Mouse (Mus musculus) CD4-positive, CD25-positive, alpha-beta regulatory T cell, adult 4 months (primary cell): Measurements from ENCODE around the gene Ubxn1. TPM values are rescaled to one million over a fixed set of nuclear protein-coding genes. Genes with fewer than 3 reads are reported as not detected.
"Not testable (repeated sequence)": the region's sequence is repeated elsewhere in the genome, so short reads cannot be mapped to it uniquely, and the experiment has no call there.

Source experiments
- ATAC-seq: one replicate; pipeline ENCODE4 v1.8.0; 2017
- polyA plus RNA-seq, 2 experiments: library from polyadenylated mRNA; unstranded; fragments of 100-300 nt; shearing (Covaris generic); gene quantifications; one replicate each; pipeline ENCODE4 v1.2.1; 2017

Gene Ubxn1
- polyA plus RNA-seq, result 10 to 100 TPM; 65.0 to 70.2 TPM

DNA sequence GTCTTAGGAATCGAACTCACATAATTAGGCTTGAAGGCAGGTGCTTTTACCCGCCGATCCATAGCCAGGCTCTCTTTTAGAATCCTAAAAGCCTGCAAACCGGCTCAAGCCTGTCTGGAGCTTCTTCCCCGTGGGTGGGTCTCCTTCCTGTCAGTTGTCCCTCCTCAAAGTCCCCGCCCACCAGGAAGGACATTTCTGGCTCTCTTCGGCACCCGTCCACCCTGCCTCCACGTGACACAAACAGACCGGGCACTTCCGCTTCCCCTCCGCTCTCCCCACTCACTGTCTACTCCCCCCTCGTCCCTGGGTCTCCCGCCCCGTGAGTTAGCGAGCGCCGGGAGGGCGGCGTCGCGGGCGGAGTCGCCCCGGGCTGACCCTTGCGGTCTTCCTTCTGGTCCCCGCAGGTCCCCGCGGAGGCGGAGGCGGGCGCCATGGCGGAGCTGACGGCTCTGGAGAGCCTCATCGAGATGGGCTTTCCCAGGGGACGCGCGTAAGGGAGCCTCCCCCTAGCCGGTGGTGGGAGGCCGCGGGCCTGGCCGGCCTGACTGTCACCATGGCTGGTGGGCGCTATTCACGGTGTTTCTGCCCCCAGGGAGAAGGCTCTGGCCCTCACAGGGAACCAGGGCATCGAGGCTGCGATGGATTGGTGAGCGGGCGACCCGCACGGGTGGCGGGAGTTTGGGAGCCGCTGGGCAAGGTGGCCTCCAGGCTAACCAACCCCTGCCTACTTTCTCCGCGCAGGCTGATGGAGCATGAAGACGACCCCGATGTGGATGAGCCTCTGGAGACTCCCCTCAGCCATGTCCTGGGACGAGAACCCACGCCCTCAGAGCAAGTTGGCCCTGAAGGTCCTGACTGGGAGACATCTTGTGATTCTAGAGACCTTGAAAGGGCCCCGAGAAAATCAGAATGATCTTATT, at the start of gene Ubxn1:
Gene Ubxn1, plus strand, starts transcription at position 230 of the 920 bp plus-strand sequence.
- ATAC-seq, result peak; percentile 94

DNA sequence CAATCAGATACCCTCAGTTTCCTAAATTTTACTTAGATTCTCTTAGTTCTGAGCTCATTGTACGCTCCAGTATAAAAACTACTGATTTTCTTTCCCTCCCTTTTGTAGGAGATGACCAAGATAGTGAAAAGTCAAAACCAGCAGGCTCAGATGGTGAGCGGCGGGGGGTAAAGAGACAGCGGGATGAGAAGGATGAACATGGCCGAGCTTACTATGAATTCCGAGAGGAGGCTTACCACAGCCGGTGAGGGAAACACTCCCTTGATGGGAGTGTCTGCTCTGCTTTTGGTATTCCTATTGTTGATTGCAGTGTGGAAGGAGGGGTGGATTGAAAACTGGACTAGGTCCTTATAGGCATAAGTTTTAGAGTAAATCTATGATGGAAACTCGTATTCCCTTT, 48.6 kb upstream of the Ubxn1 start:
- no peak for ATAC-seq

DNA sequence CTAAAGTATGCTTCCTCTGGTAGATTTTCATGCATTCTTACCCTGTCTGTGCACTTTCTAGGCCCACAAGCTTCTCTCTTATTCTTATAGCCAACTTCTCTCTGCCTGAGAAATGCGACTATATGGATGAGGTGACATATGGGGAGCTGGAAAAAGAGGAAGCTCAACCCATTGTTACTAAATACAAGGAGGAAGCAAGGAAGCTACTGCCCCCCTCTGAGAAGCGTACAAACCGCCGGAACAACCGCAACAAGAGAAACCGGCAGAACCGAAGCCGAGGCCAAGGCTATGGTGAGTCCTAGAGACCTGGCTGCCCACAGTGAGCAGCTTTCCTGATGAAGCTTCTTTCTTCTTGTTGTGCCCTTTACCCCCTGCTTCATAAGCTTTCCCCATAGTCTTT, 41.6 kb upstream of the Ubxn1 start, which contains the start of gene AC129217.1:
Gene AC129217.1, plus strand, starts transcription at position 114 of the 400 bp plus-strand sequence.
- no peak for ATAC-seq

DNA sequence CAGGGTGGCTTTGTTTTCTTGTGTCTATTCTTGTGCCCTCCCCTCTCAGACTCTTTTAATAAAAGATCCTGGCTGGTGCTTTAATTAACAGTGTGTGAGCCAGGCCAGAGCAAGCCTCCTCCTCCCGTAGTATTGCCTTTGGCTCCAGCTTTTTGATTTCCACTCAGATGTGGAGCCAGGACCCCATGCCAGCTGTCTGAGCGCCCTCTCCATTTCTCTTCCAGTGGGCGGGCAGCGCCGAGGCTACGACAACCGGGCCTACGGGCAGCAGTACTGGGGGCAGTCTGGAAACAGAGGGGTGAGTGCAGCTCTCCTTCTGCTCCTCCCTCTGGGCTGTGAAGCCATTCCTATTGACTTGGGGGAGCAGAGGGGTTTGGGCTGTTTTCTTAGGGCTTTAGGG, 40.6 kb upstream of the Ubxn1 start:
- ATAC-seq, result no peak

DNA sequence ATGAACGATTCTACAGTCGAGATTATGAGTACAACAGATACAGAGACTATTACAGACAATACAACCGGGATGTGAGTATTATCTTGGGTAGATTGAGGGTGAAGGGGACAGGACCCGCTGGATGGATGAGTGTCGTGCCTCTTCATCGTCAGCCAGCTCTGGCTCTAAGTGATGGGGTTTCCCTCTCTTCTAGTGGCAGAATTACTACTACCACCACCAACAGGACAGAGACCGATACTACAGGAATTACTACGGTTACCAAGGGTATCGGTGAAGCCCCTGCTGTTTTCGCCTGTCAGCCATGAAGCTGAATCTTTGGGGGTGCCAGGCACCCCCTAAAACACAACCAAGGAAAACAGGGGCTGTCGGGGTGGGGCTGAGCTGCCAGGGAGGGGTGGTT, 40.0 kb upstream of the Ubxn1 start:
- ATAC-seq, result no peak

DNA sequence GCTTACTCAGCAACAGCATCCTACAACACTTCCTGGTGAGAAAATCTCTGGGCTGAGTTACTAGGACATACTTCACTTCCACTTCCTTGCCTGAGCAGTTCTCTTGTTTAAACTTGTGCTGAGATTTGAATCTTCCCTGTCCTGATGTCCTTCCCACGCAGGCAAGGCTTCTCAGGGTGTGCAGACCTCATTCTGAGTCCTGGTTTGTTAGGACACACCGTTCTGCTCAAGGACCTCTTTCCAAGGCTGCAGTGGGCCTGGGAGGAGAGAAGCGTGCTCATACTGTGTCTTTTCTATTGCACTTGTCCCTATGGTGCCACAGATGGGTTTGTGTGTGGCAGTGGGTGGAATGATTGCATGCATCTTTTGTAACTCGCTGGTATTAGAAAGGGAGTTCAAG, 38.3 kb upstream of the Ubxn1 start:
- no peak for ATAC-seq

DNA sequence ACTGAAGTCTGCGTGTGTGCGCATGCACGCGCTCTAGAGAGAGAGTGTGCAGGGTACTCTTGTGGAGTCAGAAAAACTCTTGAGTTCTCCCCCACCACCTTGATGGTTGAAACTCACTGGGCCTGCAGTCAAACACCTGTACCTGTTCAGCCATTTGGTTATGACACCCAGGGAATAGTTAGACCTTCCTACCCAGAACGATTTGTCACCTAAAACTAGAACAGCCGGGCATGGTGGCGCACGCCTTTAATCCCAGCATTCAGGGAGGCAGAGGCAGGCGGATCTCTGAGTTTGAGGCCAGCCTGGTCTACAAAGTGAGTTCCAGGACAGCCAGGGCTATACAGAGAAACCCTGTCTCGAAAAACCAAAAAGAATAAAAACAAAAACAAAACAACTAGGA, 35.0 kb upstream of the Ubxn1 start:
- ATAC-seq, result not testable (repeated sequence)

DNA sequence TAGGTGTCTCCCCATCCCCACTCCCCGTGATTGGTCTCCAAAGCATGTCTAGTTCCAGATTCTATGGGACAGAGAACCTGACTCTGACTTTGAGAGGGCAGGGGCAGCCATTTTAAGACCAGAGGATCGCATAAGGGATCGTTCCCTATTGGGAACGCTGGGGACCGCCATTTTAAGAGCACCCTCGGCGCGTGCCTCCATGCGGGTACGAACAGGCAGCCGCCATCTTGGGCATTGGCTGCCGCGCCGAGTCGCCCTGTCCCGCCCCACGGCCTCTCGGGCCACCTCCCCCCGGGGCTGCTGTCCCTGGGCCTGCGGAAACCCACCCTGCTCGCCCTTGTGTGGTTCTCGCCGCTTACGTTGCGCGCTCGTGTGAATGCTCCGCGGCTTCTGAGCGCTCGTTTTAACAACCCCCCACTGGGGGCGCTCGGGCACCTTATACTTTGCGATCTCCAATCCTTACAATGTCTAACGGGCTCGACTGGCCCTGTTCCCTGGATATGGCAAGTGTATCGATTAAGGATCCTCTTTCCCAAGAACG, 34.0 kb upstream of the Ubxn1 start, which contains the start of gene Bscl2:
Gene Bscl2, plus strand, starts transcription at position 217 of the 541 bp plus-strand sequence.
- peak; percentile 79 for ATAC-seq

DNA sequence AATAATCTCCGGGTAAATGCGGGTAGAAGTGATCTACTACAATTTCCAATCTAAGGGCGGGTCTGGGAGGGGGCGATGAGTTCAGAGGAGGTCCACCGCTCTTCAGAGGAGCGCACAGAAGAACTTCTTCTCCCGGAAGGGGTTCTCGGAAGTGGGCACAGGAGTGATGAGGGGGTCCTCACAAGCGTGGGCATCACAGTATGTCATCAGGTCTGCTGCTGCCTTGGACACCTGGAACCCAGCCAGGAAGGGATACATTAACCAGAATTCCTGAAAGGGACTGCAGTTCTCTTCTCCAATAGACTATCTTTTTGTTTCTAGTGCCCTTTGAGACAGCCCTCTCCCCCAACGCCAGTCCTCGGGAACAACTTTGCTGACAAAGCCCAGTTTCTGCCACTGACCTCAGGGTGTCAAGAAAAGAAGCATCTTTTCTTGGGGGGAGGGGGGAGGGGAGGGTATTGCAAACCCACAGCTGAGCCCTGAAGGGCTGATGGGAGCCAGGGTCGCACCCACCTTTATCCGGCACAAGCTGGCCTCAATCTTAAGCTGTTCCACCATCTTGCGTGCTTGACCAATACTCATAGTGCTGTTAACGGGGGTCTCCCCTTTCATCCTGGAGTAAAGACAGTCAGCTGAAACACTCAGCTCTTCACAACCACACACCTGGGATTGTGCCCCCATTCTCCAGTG, 33.1 kb upstream of the Ubxn1 start:
- ATAC-seq, result peak; percentile 14

DNA sequence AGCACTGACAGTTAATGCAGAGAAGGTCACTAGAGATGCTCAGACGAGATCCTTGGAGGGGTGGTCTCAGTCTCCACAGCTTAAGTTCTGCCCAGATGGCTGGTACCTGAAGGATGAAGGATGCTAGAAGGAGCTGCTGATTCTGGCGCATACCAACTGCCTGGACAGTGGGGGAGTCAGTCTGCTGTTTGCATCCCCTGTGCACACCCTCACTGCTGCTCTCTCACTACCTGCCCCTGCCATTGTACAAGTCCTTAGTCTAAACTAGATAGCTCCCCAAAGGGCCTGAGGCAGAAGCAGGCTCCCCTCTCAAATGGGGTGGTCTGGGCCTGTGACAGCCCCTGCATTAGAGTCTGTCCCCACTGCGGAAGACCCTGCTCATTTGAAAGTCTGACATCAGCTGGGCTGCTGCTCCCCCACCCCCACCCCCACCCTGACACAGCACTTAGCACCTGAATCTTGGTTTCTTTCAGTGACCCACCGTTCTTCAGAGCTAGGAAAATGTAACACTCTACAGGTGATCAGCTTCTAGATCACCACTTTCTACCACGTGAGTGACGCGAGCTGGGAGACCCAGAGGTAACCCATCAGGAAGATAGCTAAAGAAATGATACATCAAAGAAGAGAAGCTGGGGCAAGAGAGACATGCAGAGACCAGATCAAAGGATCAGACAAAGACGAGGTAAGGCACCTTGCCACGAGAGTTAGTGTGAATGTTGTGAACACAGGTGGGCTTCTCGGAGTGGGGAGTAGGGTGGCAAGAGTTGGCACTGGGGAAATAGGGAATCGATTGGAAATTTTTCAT, 32.0 kb upstream of the Ubxn1 start, which contains the start of gene Gng3:
Gene Gng3, minus strand, starts transcription at position 92 of the 805 bp plus-strand sequence.
- no peak for ATAC-seq

DNA sequence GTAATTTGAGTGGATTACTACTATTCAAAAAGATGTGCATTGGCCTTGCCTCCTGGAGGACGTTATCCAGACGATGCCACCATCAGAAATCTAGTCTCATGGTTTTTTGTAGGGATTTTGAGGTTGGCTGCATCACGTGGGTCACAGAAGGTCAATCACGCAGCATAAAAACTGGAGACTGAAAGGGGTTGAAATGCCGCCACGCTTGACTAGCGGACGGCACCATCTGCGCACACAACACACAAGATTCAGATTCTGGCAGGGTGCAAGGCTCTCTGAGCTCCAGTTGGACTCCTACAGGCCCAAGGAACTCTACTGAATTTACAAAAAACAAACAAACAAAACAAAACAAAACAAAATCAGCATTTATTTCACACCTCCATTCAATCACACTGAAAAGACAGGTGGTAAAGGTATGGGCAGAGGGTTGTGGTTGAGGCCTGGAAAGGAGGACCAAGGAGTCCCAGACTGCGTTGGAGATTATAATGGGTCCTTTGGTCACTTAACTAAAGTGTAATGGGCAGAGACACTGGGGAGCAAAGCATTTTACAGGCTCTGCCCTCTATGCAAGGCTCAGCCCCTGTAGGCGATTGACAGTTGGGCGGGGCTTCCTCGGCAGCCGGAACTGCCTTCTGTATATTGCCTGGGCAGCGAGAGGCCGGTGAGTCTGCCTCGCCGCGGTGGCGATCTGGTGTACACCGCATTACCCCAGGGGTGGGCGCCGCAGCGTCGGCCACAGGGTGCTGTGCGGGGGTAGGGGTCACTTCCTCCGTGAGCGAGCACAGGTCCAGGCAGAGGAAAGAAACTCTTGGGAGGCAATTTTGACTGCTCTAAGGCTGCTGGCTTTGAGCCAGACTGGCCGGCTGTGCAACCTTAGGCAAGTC, 31.1 kb upstream of the Ubxn1 start:
- peak; percentile 17 for ATAC-seq

DNA sequence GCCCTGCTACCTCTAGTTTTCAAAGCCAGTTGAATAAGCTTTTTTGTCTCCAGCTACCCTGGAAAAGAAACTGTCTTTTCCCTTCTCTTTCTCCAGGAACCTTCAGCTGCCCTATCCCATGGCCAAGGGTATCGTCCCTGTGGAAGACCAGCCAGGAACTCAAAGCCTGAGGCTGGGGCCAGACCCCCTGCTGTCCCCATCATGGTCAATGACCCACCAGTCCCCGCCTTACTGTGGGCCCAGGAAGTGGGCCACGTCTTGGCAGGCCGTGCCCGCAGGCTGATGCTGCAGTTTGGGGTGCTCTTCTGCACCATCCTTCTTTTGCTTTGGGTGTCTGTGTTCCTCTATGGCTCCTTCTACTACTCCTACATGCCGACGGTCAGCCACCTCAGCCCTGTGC, 30.3 kb upstream of the Ubxn1 start:
- ATAC-seq, result no peak

DNA sequence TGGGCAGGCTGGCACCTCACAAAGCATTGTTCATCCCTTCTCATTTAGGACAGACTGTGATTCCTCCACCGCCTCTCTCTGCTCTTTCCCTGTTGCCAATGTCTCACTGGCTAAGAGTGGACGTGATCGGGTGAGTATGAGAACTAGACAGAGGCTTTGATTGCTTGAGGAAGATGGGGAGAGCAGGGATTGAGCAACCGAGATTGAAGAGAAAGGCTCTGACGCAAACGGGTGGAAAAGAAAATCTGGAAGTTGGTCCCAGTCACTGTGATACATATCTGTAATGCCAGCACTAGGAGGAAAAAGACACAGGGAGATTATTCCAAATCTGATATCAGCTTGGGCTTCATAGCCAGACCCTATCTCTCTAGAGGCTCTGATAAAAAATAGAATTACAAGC, 28.3 kb upstream of the Ubxn1 start:
- ATAC-seq, result no peak

DNA sequence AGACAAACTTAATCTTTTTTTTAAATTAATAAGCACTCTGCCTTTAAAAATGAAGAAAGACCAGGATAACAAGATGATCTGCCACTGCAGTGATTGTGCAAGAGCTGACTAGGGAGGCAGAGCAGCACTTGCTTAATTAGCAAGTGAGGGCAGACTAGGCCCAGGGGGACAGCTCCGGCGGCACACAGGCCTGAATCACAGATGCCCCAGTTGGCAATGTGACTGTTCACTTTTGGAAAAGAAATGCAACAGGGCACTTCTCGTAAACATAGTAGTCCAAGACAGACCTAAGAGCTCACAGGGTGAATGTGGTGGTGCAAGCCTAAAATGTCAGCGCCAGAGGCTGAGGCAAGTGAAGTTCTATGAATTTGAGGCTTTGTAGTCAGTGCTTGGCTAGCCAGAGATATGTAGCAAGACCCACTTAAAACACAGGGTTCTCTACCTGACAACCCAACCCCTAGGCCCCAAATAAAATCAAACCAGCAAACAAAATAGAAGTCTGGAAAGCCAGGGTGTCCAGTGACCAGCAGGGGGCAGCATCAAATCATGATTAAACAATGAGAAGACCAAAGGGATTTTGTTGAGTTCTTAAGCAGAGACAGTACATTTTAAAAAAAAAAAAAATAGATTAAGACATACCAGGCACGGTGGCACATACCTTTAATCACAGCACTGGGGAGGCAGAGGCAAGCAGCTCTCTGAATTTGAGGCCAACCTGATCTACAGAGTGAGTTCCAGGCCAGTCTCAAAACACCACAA, 26.7 kb upstream of the Ubxn1 start:
- peak; percentile 49 for ATAC-seq

DNA sequence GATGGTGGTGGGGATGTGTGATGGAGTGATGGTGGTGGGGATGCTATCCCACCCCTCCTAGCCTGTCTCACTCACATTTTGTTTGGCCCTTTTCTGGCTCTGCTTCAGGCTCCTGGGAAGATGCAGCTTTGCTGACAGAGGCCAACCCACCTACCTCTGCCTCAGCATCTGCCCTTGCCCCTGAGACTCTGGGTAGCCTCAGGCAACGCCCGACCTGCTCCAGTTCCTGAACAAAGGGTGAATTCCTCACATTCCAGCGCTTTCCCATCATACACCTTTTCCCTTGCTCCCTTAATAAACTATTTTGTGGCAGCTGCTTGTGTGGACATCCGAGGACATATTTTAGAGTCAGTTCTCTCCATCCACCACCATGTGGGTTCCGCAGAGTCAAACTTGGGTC, 22.9 kb upstream of the Ubxn1 start:
- ATAC-seq, result no peak

DNA sequence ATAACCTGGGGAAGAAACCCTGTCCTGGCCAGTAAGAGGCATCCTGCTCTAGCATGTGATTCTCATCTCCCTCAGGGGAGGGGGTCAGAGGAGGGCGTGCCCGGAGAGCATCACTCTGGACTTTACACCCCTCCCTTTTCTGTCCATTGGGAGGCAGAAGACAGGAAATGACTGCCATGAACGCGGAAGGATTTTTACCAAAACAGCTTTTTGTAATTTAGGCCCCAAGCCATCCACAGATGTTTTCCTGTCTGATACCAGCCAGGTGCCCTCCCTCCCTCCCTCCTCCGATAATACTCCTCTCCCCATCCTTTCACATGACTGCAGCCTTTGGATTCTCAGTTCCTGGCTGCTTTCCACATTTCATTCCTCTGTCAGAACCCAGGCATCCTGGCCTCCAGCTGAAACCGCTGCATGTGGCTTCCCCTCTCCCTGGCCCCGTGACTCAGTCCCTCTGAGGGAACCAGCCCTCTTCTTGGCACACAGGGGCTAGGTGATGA, 20.8 kb upstream of the Ubxn1 start, which contains the start of gene Lrrn4cl:
Gene Lrrn4cl, plus strand, starts transcription at position 367 of the 500 bp plus-strand sequence.
- no peak for ATAC-seq

DNA sequence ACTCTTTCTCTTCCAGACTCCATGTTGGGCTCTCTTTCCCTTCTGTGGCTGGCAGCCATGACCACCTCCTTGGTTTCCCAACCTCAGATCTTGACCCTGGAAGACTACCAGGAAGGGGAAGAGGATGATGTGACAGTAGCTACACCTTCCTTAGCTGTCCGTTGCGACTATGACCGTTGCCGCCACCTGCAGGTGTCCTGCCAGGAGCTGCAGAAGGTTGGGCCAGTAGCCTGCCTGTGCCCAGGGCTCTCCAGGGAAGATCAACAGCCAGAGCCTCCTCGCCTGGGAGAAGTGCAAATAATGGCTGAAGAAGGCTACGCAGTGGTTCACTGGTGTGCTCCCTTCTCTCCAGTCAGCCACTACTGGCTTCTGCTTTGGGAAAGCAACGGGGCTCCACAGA, 19.7 kb upstream of the Ubxn1 start:
- ATAC-seq, result no peak

DNA sequence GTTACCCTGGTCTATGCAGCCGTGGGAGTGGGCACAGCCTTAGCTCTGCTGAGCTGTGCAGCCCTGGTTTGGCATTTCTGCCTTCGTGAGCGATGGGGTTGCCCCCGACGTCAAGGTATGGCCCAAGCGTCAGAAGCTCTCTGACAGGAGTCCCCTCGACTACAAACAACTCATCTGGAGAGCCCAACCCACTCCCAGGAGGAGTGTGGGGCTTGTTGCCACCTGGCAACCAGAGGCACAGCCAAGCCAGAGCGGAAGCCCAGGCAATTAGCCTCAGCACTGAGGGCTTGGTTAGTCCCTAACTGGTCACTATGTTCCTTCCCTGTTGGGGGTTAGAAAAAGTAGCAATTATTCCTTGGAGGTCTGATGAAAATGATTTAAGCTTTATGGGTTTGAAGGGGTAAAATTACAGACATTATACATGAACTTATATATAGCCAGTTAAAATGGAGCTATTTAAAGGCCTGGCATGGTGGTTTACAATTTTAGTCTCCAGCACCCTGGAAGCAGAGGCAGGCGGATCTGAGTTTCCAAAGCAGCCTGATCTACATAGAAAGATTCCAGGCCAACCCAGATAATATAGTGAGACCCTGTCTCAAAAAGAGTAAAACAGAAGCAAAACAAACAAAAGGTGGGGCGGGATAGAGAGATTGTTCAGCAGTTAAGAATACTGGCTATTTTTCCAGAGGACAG, 18.9 kb upstream of the Ubxn1 start:
- no peak for ATAC-seq

DNA sequence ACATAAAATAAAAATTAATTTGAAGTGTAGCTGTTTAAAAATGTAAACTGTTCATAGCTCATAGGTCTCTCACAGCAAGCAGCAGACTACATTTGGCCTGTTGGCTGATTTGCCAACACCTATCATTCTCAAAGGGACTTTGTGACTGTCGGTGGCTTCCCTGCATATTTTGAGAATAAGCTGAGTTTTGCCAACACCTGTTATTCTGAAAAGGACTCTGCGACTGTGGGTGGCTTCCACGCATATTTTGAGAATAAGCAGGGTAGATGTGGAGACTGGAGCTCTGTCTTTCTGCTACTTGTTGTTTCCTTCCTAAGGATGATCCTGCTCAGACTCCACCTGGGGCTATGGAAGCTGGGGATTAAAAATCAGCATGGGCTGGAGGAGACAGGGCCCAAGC, 18.2 kb upstream of the Ubxn1 start:
- ATAC-seq, result no peak

DNA sequence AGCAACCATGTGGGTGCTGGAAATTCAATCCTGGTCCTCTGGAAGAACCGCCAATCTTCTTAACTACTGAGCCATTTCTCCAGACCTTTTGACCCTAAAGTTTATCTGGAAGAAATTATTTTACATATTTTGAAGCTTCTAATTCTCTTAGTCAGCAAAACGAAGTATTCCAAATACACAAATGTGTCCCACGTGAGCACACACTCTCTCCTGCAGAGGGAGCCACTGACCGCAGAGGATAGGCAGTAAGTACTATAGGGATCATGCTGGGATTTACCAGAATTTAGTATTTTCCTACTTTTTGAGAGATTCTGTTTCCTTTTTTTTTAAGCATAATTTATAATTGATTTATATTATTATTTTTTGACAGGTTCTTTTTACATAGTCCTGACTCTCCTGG, 13.6 kb upstream of the Ubxn1 start:
- no peak for ATAC-seq
